Mouse (Mus musculus): ENCODE measurements around the gene Kbtbd4.

The Kbtbd4 gene

GRCm38 (mm10) chr2:90950582-90951194 lies 46.1 kb downstream of the Kbtbd4 start:
- in situ Hi-C loops (cut with MboI; ENCODE audit: low sequenced_read_pairs): no loop called here

- in situ Hi-C loops (cut with MboI; ENCODE audit: low sequenced_read_pairs): no loop called here
Observed at GRCm38 (mm10) chr2:90953461-90953860, 48.9 kb downstream of the Kbtbd4 start.

DNA sequence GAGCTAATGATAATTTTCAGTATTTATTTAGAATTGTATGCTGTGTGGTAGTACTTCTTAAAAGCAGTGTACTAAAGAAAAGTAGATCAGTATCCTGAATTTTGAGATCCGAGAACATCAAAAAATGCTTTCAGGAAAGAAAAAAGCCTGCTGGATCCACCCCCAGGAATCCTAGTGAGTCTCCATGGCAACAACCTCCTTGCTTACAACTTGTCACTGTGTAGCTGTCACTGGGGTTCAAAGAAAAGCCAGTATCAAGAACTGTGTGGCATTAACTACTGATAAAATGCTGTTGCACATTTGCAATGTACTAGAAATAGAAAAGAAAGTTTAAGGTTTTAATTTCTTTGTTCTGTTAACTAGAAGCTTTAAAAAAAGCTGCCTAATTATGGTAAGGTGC lies 51.5 kb downstream of the Kbtbd4 start:
- in situ Hi-C loops (cut with MboI; ENCODE audit: low sequenced_read_pairs): no loop called here

DNA sequence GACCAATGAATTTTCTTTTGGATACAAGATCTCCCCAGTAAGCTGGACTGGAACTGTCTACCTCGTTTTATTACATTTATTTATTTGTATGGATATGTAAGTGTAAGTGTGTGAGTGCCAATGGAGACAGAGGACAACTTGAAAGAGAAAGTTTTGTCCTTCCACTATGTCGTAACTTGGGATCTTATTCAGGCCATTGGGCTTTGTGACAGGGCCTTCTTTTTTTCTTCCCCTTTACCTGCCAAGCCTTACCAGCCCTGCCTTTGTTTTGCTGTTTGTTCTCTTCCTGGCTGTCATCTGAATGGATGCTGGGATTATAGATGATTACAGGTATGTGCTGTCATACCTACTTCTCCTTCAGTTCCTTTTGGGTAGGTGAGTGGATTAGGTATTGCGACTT lies 54.3 kb downstream of the Kbtbd4 start:
- in situ Hi-C loops (cut with MboI; ENCODE audit: low sequenced_read_pairs): no loop called here

GRCm38 (mm10) chr2:90960012-90960411 lies 55.5 kb downstream of the Kbtbd4 start:
- in situ Hi-C loops (cut with MboI; ENCODE audit: low sequenced_read_pairs): no loop called here
